Mouse (Mus musculus) B cell, adult (primary cell): ENCODE results near the gene Prdm2. TPM values are rescaled to one million over a fixed set of nuclear protein-coding genes. Genes with fewer than 3 reads are reported as not detected.

ENCODE experiments used
- total RNA-seq: library from RNA; stranded (reverse); gene quantifications from 4 replicates; pipeline ENCODE4 v1.2.4, GENCODE M21; 2023; ENCODE audit not compliant: inconsistent age

Prdm2 gene
- 72.2 to 78.3 TPM (median 77.7 TPM) in 4 replicates for total RNA-seq

DNA sequence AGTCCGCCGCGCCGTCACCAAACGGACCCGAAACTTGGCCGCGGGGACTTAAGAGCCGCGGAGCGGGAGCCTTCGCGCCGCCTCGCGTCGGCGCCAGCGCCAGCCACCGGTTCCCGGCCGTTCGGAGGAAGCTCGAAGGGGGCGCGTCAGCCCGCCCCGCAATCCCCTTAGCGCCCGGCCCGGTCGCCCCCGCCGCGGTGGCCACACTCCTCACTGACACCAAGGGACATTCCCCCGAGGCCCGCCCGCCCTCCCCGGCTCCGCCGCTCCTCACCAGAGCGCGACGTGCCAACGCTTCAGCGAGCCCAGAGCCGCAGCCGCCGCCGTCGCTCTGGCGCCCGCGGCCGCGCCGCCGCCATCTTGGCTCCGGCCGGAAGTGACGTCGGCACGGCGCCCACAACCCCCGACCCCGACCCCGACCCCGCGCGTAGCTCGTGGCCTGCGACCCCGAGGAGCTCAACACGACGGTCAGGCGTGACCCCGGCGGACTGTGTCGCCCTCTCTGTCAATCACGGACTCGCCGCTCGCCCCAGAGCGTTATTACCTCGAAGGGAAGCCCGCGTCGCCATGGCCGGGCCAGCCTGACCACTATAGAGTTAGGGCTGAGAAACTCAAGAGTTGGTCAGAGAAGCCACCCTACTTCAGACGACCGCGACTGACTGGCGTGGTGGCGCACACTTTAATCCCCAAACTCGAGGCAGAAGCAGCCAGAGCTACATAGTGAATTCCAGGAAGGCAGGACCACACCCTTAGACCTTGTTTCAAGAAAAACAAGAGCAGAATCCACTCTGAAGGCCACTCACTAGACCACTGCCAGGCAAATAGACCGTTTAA is at the start of gene Prdm2:
Gene Prdm2 (minus strand): TSS at position 655 of the 834 bp plus-strand sequence.

Other genes with a start within 250 kb of the Prdm2 start
- not detected in 4 replicates for gene Pdpn, start 86.6 kb upstream of the Prdm2 start, total RNA-seq
- not detected in 4 replicates for gene Lrrc38, start 136.8 kb upstream of the Prdm2 start, total RNA-seq
- not detected in 4 replicates for gene Pramel1, start 181.4 kb upstream of the Prdm2 start, total RNA-seq
- gene Pramef8, start 199.4 kb upstream of the Prdm2 start, total RNA-seq = 58.5 to 72.0 TPM (median 67.7 TPM) in 4 replicates
- gene Oog4, start 237.3 kb upstream of the Prdm2 start, total RNA-seq = not detected in 4 replicates